Mouse (Mus musculus) forebrain, embryonic 11.5 days (tissue): ENCODE measurements around the gene Klhl18. TPM values are rescaled to one million over a fixed set of nuclear protein-coding genes. Genes with fewer than 3 reads are reported as not detected.
A peak's percentile ranks its signal among the peaks of the same experiment; 100 is the strongest.

ENCODE experiments used
- ATAC-seq: fragments of 200-750 bp; cut with Nextera tagmentation; replicated peaks from 2 replicates; pipeline ENCODE4 v1.8.0; 2017; ENCODE audit warnings: moderate TSS enrichment; ENCODE audit not compliant: low FRiP score
- DNase-seq: peaks from one replicate; pipeline ENCODE4 v3.0.0-alpha.2; 2017; ENCODE audit warnings: low spot score
- H3K27ac ChIP-seq: fragments of 300-500 bp; sonication (generic); 2 replicates; pipeline ENCODE4 v1.5.1; 2014; ENCODE audit warnings: low read depth, low read length
- H3K27me3 ChIP-seq: fragments of 300-500 bp; sonication (generic); 2 replicates; pipeline ENCODE4 v1.6.1; 2014; ENCODE audit warnings: mild to moderate bottlenecking, low read length, mixed read lengths; ENCODE audit not compliant: control insufficient read depth, insufficient read depth
- H3K36me3 ChIP-seq: fragments of 300-500 bp; sonication (generic); 2 replicates; pipeline ENCODE4 v1.6.1; 2014; ENCODE audit warnings: mild to moderate bottlenecking, low read length, moderate library complexity, mixed read lengths; ENCODE audit not compliant: control insufficient read depth, insufficient read depth
- H3K4me1 ChIP-seq: fragments of 300-500 bp; sonication (generic); replicated peaks from 2 replicates; pipeline ENCODE4 v1.6.1; 2014; ENCODE audit warnings: low read length, mixed read lengths; ENCODE audit not compliant: control insufficient read depth, insufficient read depth
- H3K4me2 ChIP-seq: fragments of 300-500 bp; sonication (generic); 2 replicates; pipeline ENCODE4 v1.6.1; 2014; ENCODE audit warnings: low read depth, mild to moderate bottlenecking, low read length, moderate library complexity, mixed read lengths; ENCODE audit not compliant: severe bottlenecking
- H3K4me3 ChIP-seq: fragments of 300-500 bp; sonication (generic); 2 replicates; pipeline ENCODE4 v1.5.1; 2014; ENCODE audit warnings: low read depth, low read length
- H3K9ac ChIP-seq: fragments of 300-500 bp; sonication (generic); 2 replicates; pipeline ENCODE4 v1.6.1; 2014; ENCODE audit warnings: low read length
- H3K9me3 ChIP-seq: fragments of 300-500 bp; sonication (generic); 2 replicates; pipeline ENCODE4 v1.6.1; 2016; ENCODE audit warnings: low read length, mixed read lengths; ENCODE audit not compliant: control insufficient read depth
- WGBS: fragments of 180-500 bp; shearing (Covaris S2); extraction: QIAGEN DNeasy Blood & Tissue Kit; methylation state at CpG from one replicate; pipeline ENCODE4 v1.1.7; 2014; 5-methylcytosine and 5-hydroxymethylcytosine counted together
- polyA plus RNA-seq: library from polyadenylated mRNA; unstranded; fragments of >200 nt; fragmentation: Nextera tagmentation; extraction: Ambion mirVana; gene quantifications from 2 replicates; pipeline ENCODE4 v1.2.1, GENCODE M21; 2014

The Klhl18 gene
- polyA plus RNA-seq, result 9.1 and 9.8 TPM in 2 replicates

GRCm38 (mm10) chr9:110476124-110477091, at the start of gene Klhl18, which contains the start of gene Kif9:
Gene Klhl18, minus strand, starts transcription at chr9:110476694.
Gene Kif9, plus strand, starts transcription at chr9:110476958.
- Histone ChIP-seq H3K4me3 (peak within 1 kb of the TSS; percentile 74), H3K4me2 (peak within 1 kb of the TSS; percentile 75), H3K9me3 (no peaks in the 10 kb centered on the region), H3K4me1 (peaks cover 5% of the 10 kb centered on the region; the same call in 1 of the 2 replicates), H3K27ac (peak within 1 kb of the TSS; percentile 64; the same call in 1 of the 2 replicates), H3K9ac (peak within 1 kb of the TSS; percentile 84), H3K27me3 (peaks cover 2% of the 10 kb centered on the region), H3K36me3 (no peaks in the 10 kb centered on the region)
- under 1% methylated on average over 53 of the region's 53 CpGs for WGBS
- ATAC-seq (peak; percentile 99), DNase-seq (peak; percentile 98)

GRCm38 (mm10) chr9:110525737-110526136, 49.2 kb upstream of the Klhl18 start:
- no peak overlapping the region for H3K4me2 ChIP-seq
- no peaks in the 10 kb centered on the region for H3K27me3 ChIP-seq
- DNase-seq (no peak), ATAC-seq (no peak)
- H3K4me1 ChIP-seq, result no peaks in the 10 kb centered on the region
- 64% methylated on average over 2 of the region's 2 CpGs for WGBS
- H3K36me3 ChIP-seq, result no peaks in the 10 kb centered on the region
- no peaks in the 10 kb centered on the region for H3K9me3 ChIP-seq
- no peak overlapping the region for H3K4me3 ChIP-seq
- H3K9ac ChIP-seq, result no peak overlapping the region
- no peak overlapping the region for H3K27ac ChIP-seq

- no peaks in the 10 kb centered on the region for H3K4me1 ChIP-seq
- no peak overlapping the region for H3K4me3 ChIP-seq
- H3K27me3 ChIP-seq, result no peaks in the 10 kb centered on the region
- no peak overlapping the region for H3K9ac ChIP-seq
- H3K36me3 ChIP-seq, result no peaks in the 10 kb centered on the region
- H3K4me2 ChIP-seq, result no peak overlapping the region
- DNase-seq (no peak), ATAC-seq (no peak)
- H3K27ac ChIP-seq, result no peak overlapping the region
- H3K9me3 ChIP-seq, result peaks cover 6% of the 10 kb centered on the region; the same call in 1 of the 2 replicates
- 60% methylated on average over 5 of the region's 5 CpGs for WGBS
These were observed 14.4 kb upstream of the Klhl18 start for GRCm38 (mm10) chr9:110490913-110491312.

- Histone ChIP-seq H3K27me3 (no peaks in the 10 kb centered on the region), H3K4me3 (no peak overlapping the region), H3K4me2 (no peak overlapping the region), H3K4me1 (no peaks in the 10 kb centered on the region), H3K9me3 (peaks cover 6% of the 10 kb centered on the region; the same call in 1 of the 2 replicates), H3K9ac (no peak overlapping the region), H3K36me3 (no peaks in the 10 kb centered on the region), H3K27ac (no peak overlapping the region)
- ATAC-seq, result no peak
- 23% methylated on average over 4 of the region's 4 CpGs for WGBS
- no peak for DNase-seq
These were observed 12.3 kb upstream of the Klhl18 start for GRCm38 (mm10) chr9:110488841-110489240.

- Histone ChIP-seq H3K27me3 (peaks cover 2% of the 10 kb centered on the region), H3K9ac (no peak overlapping the region), H3K4me1 (peaks cover 5% of the 10 kb centered on the region; the same call in 1 of the 2 replicates), H3K9me3 (no peaks in the 10 kb centered on the region), H3K36me3 (no peaks in the 10 kb centered on the region), H3K4me2 (no peak overlapping the region), H3K27ac (no peak overlapping the region), H3K4me3 (no peak overlapping the region)
- DNase-seq (no peak), ATAC-seq (no peak)
- WGBS, result 76% methylated on average over 4 of the region's 4 CpGs
These were observed 2.1 kb upstream of the Klhl18 start for GRCm38 (mm10) chr9:110478639-110479038.

GRCm38 (mm10) chr9:110477951-110478350, 1.5 kb upstream of the Klhl18 start:
- Histone ChIP-seq H3K27me3 (peaks cover 2% of the 10 kb centered on the region), H3K4me1 (peaks cover 5% of the 10 kb centered on the region; the same call in 1 of the 2 replicates), H3K9ac (no peak overlapping the region), H3K9me3 (no peaks in the 10 kb centered on the region), H3K4me3 (no peak overlapping the region), H3K36me3 (no peaks in the 10 kb centered on the region), H3K4me2 (no peak overlapping the region), H3K27ac (no peak overlapping the region)
- DNase-seq (no peak), ATAC-seq (no peak)
- 57% methylated on average over 11 of the region's 11 CpGs for WGBS

- DNase-seq (no peak), ATAC-seq (no peak)
- no peak overlapping the region for H3K4me2 ChIP-seq
- H3K9me3 ChIP-seq, result no peaks in the 10 kb centered on the region; the same call in 1 of the 2 replicates
- 83% methylated on average over 3 of the region's 3 CpGs for WGBS
- no peaks in the 10 kb centered on the region for H3K27me3 ChIP-seq
- H3K4me1 ChIP-seq, result no peaks in the 10 kb centered on the region
- no peak overlapping the region for H3K9ac ChIP-seq
- H3K4me3 ChIP-seq, result no peak overlapping the region
- no peak overlapping the region for H3K27ac ChIP-seq
- no peaks in the 10 kb centered on the region for H3K36me3 ChIP-seq
These were observed 10.3 kb downstream of the Klhl18 start for GRCm38 (mm10) chr9:110466179-110466578.

- no peaks in the 10 kb centered on the region for H3K36me3 ChIP-seq
- no peak overlapping the region for H3K4me3 ChIP-seq
- no peaks in the 10 kb centered on the region for H3K4me1 ChIP-seq
- no peaks in the 10 kb centered on the region; the same call in 1 of the 2 replicates for H3K9me3 ChIP-seq
- no peaks in the 10 kb centered on the region for H3K27me3 ChIP-seq
- H3K9ac ChIP-seq, result no peak overlapping the region
- DNase-seq (no peak), ATAC-seq (no peak)
- 93% methylated on average over 6 of the region's 6 CpGs for WGBS
- no peak overlapping the region for H3K27ac ChIP-seq
- H3K4me2 ChIP-seq, result no peak overlapping the region
These were observed 11.2 kb downstream of the Klhl18 start for GRCm38 (mm10) chr9:110465336-110465735.
